Mouse (Mus musculus): ENCODE measurements around the gene Robo1. TPM values are rescaled to one million over a fixed set of nuclear protein-coding genes. Genes with fewer than 3 reads are reported as not detected.

The Robo1 gene
- total and polyA plus RNA-seq, 3 experiments: 0.44 TPM; not detected in 2

DNA sequence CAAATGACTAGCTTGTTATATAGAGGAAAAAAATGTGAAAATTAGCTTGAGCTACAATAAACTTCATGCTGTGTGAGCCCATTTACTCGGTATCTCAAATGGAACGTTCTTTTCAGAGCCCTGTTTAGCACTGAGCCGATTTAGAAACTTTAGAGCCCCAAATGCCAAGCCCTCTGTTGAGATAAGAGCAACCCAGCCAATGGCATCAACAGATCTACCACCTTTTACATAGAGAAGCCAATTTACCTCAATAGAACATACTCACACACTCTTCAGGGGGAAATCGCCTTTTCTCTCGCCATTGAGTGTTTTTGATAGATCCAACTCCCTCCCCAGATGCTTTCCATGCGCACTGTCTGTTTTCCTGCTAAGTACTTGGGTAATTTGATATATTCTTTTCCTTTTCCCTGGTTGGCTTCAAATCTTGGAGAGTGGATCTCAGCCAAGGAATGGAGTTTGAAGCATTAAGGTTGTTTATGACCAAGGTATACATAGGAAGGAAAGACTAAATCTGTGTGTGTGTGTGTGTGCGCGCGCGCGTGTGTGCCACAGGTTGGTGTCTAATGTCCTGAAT, 378.5 kb downstream of the Robo1 start:
- DNase-seq (ENCODE audit: low spot score) (no peak), ATAC-seq (ENCODE audit: extremely low read depth, insufficient number of reproducible peaks, low FRiP score, poor library complexity, severe bottlenecking) (no peak)
- no peak overlapping the region for H3K4me3 ChIP-seq (ENCODE audit: low read depth, low read length)
- no peak for TF ChIP-seq GATA2 (IDR thresholded peaks at IDR 0.05; ENCODE audit: borderline replicate concordance, low read depth, low read length)
- no peak for TF ChIP-seq GATA1 (IDR thresholded peaks at IDR 0.05; ENCODE audit: borderline replicate concordance, low read length)
- TF ChIP-seq POLR2AphosphoS5 (IDR thresholded peaks at IDR 0.05; ENCODE audit: insufficient replicate concordance, low read depth, low read length): no peak
- no peak for TF ChIP-seq CTCF (IDR thresholded peaks at IDR 0.05; ENCODE audit: low read depth, low read length)
- TF ChIP-seq TAL1 (conservative IDR thresholded peaks at IDR 0.05; ENCODE audit: low read depth, low read length): no peak
- H3K4me1 ChIP-seq (ENCODE audit: insufficient read depth, low read depth, low read length): no peaks in the 10 kb centered on the region
- H3K27me3 ChIP-seq (ENCODE audit: insufficient read depth, low read length): no peaks in the 10 kb centered on the region
- peaks cover 18% of the 10 kb centered on the region for H3K9me3 ChIP-seq (replicated peaks)
- H3K36me3 ChIP-seq (replicated peaks): no peaks in the 10 kb centered on the region

GRCm38 (mm10) chr16:72687651-72688050, 379.5 kb downstream of the Robo1 start:
- Histone ChIP-seq H3K9me3 (replicated peaks) (peaks cover 14% of the 10 kb centered on the region), H3K27me3 (ENCODE audit: insufficient read depth, low read length) (no peaks in the 10 kb centered on the region), H3K36me3 (replicated peaks) (no peaks in the 10 kb centered on the region), H3K4me3 (ENCODE audit: low read depth, low read length) (no peak overlapping the region), H3K4me1 (ENCODE audit: insufficient read depth, low read depth, low read length) (no peaks in the 10 kb centered on the region)
- ATAC-seq (ENCODE audit: extremely low read depth, insufficient number of reproducible peaks, low FRiP score, poor library complexity, severe bottlenecking) (no peak), DNase-seq (ENCODE audit: low spot score) (no peak)
- TF ChIP-seq TAL1 (conservative IDR thresholded peaks at IDR 0.05; ENCODE audit: low read depth, low read length) (no peak), GATA1 (IDR thresholded peaks at IDR 0.05; ENCODE audit: borderline replicate concordance, low read length) (no peak), GATA2 (IDR thresholded peaks at IDR 0.05; ENCODE audit: borderline replicate concordance, low read depth, low read length) (no peak), POLR2AphosphoS5 (IDR thresholded peaks at IDR 0.05; ENCODE audit: insufficient replicate concordance, low read depth, low read length) (no peak), CTCF (IDR thresholded peaks at IDR 0.05; ENCODE audit: low read depth, low read length) (no peak)

DNA sequence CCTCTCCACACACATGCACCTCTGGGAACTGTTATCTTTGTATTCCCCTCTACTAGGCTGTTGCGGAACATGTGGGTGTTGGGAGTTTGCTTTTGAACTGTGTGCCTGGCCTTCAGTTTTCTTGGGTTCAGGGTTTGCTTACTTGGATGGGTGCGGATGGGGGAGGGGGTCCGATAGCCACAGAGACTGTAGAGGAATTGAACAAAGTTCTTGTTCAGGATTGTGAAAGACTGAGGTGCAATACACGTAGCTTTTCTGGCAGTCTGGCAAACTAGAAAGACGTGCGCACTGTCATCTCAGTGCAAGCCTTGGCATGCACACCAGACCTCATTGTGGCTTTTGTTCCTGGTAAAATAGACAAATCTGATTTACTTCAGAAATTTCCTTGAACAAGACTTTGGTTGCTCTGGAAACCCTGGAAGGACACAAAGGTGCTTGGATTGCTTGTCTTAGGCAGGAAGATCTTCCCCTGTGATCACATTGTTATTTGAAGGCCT, 380.1 kb downstream of the Robo1 start:
- Histone ChIP-seq H3K36me3 (replicated peaks) (no peaks in the 10 kb centered on the region), H3K4me1 (ENCODE audit: insufficient read depth, low read depth, low read length) (no peaks in the 10 kb centered on the region), H3K9me3 (replicated peaks) (peaks cover 14% of the 10 kb centered on the region), H3K27me3 (ENCODE audit: insufficient read depth, low read length) (no peaks in the 10 kb centered on the region), H3K4me3 (ENCODE audit: low read depth, low read length) (no peak overlapping the region)
- ATAC-seq (ENCODE audit: extremely low read depth, insufficient number of reproducible peaks, low FRiP score, poor library complexity, severe bottlenecking) (no peak), DNase-seq (ENCODE audit: low spot score) (no peak)
- TF ChIP-seq TAL1 (conservative IDR thresholded peaks at IDR 0.05; ENCODE audit: low read depth, low read length): no peak
- no peak for TF ChIP-seq POLR2AphosphoS5 (IDR thresholded peaks at IDR 0.05; ENCODE audit: insufficient replicate concordance, low read depth, low read length)

DNA sequence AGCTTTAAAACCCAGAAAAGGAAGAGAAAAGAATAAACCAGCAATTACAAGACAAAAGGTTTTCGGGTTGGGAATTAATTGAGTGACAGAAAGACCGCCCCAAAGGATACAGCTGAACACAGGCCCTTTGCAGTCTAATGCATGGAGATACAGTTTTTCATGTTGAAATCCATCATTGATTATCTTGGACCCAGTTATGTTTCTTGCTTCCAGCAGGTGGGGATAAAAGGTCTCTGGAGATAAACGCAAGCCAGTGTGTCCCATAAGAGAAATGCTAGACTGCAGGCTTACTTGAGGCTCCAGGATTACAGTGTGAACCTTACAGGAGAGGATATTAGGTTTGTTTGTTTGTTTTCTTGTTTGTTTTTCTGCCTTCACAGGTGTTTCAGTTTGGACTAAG, 383.8 kb downstream of the Robo1 start:
- no peak for ATAC-seq (ENCODE audit: extremely low read depth, insufficient number of reproducible peaks, low FRiP score, poor library complexity, severe bottlenecking)
- Histone ChIP-seq H3K27me3 (ENCODE audit: insufficient read depth, low read length) (no peaks in the 10 kb centered on the region), H3K4me3 (ENCODE audit: low read depth, low read length) (no peak overlapping the region), H3K9me3 (replicated peaks) (peaks cover 23% of the 10 kb centered on the region), H3K4me1 (ENCODE audit: insufficient read depth, low read depth, low read length) (no peaks in the 10 kb centered on the region), H3K36me3 (replicated peaks) (no peaks in the 10 kb centered on the region)
- TF ChIP-seq GATA1 (IDR thresholded peaks at IDR 0.05; ENCODE audit: borderline replicate concordance, low read length): no peak
- no peak for DNase-seq (ENCODE audit: low spot score)

DNA sequence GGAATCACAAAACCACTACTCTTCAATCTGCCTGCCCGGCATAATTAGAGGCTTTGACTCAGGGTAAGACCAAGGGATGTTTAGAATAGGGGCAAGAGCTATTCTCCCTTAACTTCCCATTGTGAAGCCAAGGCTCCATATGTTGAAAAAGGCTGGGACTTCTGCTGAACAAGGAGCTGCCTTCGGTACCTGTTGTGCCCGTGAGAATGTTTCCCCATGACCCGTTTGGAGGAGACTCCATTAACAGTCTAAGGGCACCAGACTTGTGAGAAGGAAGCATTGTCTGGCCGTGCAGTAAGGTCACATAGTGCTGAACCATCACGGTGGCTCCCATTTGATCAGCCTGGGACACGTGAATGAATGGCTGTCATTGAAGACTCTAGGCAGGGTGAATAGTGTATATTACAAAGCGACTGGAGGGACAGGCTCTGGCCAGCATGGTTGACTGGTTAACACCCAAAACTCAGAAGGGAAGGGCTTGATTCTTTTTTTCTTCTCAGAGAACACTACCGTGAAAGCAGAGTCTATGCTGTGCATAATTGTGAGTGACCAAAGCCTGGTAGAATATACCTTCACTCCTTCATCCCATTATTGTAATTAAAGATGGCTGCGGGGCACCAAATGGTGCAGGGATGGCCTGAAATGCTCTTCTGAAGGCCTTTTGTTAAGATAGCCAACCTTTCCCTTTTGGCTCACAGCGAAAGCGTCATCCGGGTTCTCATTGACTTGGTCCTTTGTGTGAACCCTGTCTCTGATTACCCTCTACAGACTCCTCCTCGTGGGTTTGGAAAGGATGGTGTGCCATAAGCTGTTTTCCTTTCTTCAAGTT, 385.6 kb downstream of the Robo1 start:
- no peak for TF ChIP-seq POLR2AphosphoS5 (IDR thresholded peaks at IDR 0.05; ENCODE audit: insufficient replicate concordance, low read depth, low read length)
- no peak for TF ChIP-seq TAL1 (conservative IDR thresholded peaks at IDR 0.05; ENCODE audit: low read depth, low read length)
- no peak for TF ChIP-seq GATA1 (IDR thresholded peaks at IDR 0.05; ENCODE audit: borderline replicate concordance, low read length)
- TF ChIP-seq GATA2 (IDR thresholded peaks at IDR 0.05; ENCODE audit: borderline replicate concordance, low read depth, low read length): no peak
- TF ChIP-seq CTCF (IDR thresholded peaks at IDR 0.05; ENCODE audit: low read depth, low read length): no peak
- Histone ChIP-seq H3K4me3 (ENCODE audit: low read depth, low read length) (no peak overlapping the region), H3K27me3 (ENCODE audit: insufficient read depth, low read length) (no peaks in the 10 kb centered on the region), H3K9me3 (replicated peaks) (peaks cover 17% of the 10 kb centered on the region), H3K4me1 (ENCODE audit: insufficient read depth, low read depth, low read length) (no peaks in the 10 kb centered on the region), H3K36me3 (replicated peaks) (no peaks in the 10 kb centered on the region)
- ATAC-seq (ENCODE audit: extremely low read depth, insufficient number of reproducible peaks, low FRiP score, poor library complexity, severe bottlenecking): no peak
- DNase-seq (ENCODE audit: low spot score): no peak

DNA sequence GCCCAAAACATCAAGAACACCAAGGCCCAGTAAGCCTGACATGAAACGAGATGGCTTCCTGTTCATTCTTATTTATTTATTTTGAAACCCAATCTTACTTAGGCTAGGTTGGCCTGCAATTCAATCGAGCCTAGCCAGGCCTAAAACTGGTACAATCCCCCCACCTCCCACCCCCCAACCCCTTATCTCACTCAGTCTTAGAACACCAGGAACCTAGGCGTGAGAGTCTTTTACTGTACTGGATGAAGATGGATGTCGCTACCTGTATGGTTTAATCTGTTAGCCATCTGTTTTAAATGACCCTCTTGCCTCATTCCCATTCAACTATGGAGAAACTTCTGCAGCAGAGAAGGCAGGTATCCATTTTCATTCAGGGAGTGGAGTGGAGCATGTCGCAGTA, 386.7 kb downstream of the Robo1 start:
- TF ChIP-seq GATA2 (IDR thresholded peaks at IDR 0.05; ENCODE audit: borderline replicate concordance, low read depth, low read length): no peak
- TF ChIP-seq GATA1 (IDR thresholded peaks at IDR 0.05; ENCODE audit: borderline replicate concordance, low read length): no peak
- TF ChIP-seq POLR2AphosphoS5 (IDR thresholded peaks at IDR 0.05; ENCODE audit: insufficient replicate concordance, low read depth, low read length): no peak
- no peak for TF ChIP-seq CTCF (IDR thresholded peaks at IDR 0.05; ENCODE audit: low read depth, low read length)
- no peak for TF ChIP-seq TAL1 (conservative IDR thresholded peaks at IDR 0.05; ENCODE audit: low read depth, low read length)
- no peak for ATAC-seq (ENCODE audit: extremely low read depth, insufficient number of reproducible peaks, low FRiP score, poor library complexity, severe bottlenecking)

More for the DNA sequence above, 386.7 kb downstream of the Robo1 start:
- Histone ChIP-seq H3K27me3 (ENCODE audit: insufficient read depth, low read length) (no peaks in the 10 kb centered on the region), H3K36me3 (replicated peaks) (no peaks in the 10 kb centered on the region), H3K9me3 (replicated peaks) (peaks cover 20% of the 10 kb centered on the region), H3K4me1 (ENCODE audit: insufficient read depth, low read depth, low read length) (no peaks in the 10 kb centered on the region), H3K4me3 (ENCODE audit: low read depth, low read length) (no peak overlapping the region)
- DNase-seq (ENCODE audit: low spot score): no peak
